Mouse (Mus musculus) limb, embryonic 12.5 days (tissue): Measurements from ENCODE around the gene 1700007K13Rik. TPM values are rescaled to one million over a fixed set of nuclear protein-coding genes. Genes with fewer than 3 reads are reported as not detected.
A peak's percentile ranks its signal among the peaks of the same experiment; 100 is the strongest.

Experiments
- ATAC-seq: fragments of 200-750 bp; cut with Nextera tagmentation; 2 replicates; pipeline ENCODE4 v1.8.0; 2017; ENCODE audit warnings: low read depth, moderate TSS enrichment; ENCODE audit not compliant: insufficient number of reproducible peaks, insufficient read depth, low FRiP score, low TSS enrichment
- H3K27ac ChIP-seq: fragments of 300-500 bp; sonication (generic); 2 replicates; pipeline ENCODE4 v1.5.1; 2016; ENCODE audit warnings: mild to moderate bottlenecking, moderate library complexity
- H3K27me3 ChIP-seq: fragments of 300-500 bp; sonication (generic); 2 replicates; pipeline ENCODE4 v1.6.1; 2016; ENCODE audit warnings: mild to moderate bottlenecking, moderate library complexity
- H3K36me3 ChIP-seq: fragments of 300-500 bp; sonication (generic); 2 replicates; pipeline ENCODE4 v1.6.1; 2016; ENCODE audit warnings: mild to moderate bottlenecking, moderate library complexity
- H3K4me1 ChIP-seq: fragments of 300-500 bp; sonication (generic); replicated peaks from 2 replicates; pipeline ENCODE4 v1.6.1; 2016
- H3K4me2 ChIP-seq: fragments of 300-500 bp; sonication (generic); 2 replicates; pipeline ENCODE4 v1.6.1; 2016; ENCODE audit warnings: mild to moderate bottlenecking, moderate library complexity
- H3K4me3 ChIP-seq: fragments of 300-500 bp; sonication (generic); replicated peaks from 2 replicates; pipeline ENCODE4 v1.5.1; 2016; ENCODE audit warnings: mild to moderate bottlenecking
- H3K9ac ChIP-seq: fragments of 300-500 bp; sonication (generic); replicated peaks from 2 replicates; pipeline ENCODE4 v1.6.1; 2016; ENCODE audit warnings: mild to moderate bottlenecking, moderate library complexity
- H3K9me3 ChIP-seq: fragments of 300-500 bp; sonication (generic); 2 replicates; pipeline ENCODE4 v1.6.1; 2016; ENCODE audit warnings: mild to moderate bottlenecking, moderate library complexity
- WGBS: fragments of 180-500 bp; shearing (Covaris S2); methylation state at CpG from one replicate; pipeline ENCODE4 v1.1.7; 2016; 5-methylcytosine and 5-hydroxymethylcytosine counted together
- polyA plus RNA-seq: library from polyadenylated mRNA; unstranded; fragments of >200 nt; fragmentation: Nextera tagmentation; extraction: Ambion mirVana; gene quantifications from 2 replicates; pipeline ENCODE4 v1.2.1, GENCODE M21; 2016

Gene 1700007K13Rik
- polyA plus RNA-seq, 1 experiment from 2014 or later: 0.70 TPM

DNA sequence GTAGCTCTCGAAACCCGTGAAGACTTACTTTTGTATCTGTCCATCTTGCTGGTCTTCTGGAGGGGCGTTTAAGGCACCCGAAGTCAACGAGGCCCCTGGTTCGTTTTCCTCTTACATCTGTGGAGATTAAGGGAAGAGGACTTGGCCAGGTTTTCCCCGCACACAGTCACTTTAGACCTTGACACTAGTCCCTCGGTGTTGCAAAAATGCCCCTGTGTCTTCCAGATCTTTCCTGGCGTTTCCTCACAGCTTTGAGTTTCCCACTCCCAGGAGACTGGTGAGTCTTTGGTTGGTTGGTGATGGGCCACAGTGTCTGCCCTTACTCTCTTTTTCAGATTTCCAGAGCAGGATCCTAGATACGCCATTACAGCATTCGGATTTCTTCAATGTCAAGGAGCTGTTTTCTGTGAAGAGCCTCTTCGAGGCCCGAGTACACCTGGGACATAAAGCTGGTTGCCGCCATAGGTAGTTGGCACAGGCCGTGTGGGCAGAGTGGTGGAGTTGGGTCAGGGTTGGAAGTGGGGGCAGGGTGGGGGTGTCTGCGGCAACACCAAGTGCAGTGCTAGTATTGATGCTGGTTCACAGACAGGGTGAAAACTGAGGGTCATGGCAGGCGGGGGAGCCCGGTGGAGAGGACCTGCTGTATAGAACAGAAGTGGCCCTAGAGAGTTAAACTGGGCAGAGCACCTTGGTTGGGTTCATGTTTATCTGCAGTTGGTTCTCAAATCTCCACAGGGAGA is 2.5 kb upstream of the 1700007K13Rik start:
- Histone ChIP-seq H3K4me1 (peaks cover 15% of the 10 kb centered on the region), H3K4me3 (peak overlapping the region; percentile 95), H3K9me3 (0 out of 2 replicates have a peak, but pooled peaks cover 11% of the 10 kb centered on the region), H3K9ac (peak overlapping the region; percentile 96), H3K27ac (no peak overlapping the region), H3K36me3 (peaks cover 45% of the 10 kb centered on the region), H3K4me2 (peak overlapping the region; percentile 84), H3K27me3 (peaks cover 12% of the 10 kb centered on the region; the same call in 1 of the 2 replicates)
- ATAC-seq: no peak
- 56% methylated on average over 18 of the region's 18 CpGs for WGBS

DNA sequence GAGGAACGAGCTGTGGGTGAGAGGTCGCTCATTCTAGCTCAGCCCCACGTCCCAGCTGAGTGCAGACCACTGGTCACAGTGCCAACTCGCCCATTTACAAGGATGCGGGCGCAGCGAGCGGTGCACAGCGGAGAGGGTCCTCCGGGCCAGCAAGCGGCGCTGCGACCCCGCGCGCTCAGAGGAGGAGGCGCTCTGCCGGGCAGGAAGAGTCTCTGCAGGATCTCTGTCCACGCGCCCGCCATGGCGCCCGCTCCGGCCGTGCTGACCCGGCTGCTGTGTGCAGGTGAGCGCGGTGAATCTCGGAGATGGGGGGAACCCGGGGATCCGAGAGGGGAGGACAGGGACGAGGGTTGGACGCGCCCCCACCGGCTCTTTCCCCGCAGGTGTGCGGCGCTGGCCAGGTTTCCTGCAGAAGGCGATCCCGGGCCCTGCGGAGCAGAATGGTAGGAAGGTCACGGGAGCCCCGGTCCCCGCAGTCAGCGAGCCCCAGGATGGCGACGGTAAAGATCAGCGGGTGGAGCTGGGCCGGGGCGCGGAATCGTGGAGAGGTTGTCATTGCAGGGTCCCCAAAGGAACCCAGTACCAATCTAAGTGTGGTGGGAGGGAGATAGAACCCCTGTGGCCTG is 1.8 kb upstream of the 1700007K13Rik start, which contains the start of gene Mrps2:
Gene Mrps2 (plus strand): TSS at position 207 of the 626 bp plus-strand sequence.
- peak within 1 kb of the TSS; percentile 29; the same call in 1 of the 2 replicates for H3K27ac ChIP-seq
- peaks cover 43% of the 10 kb centered on the region for H3K36me3 ChIP-seq
- peaks cover 12% of the 10 kb centered on the region; the same call in 1 of the 2 replicates for H3K27me3 ChIP-seq
- H3K9ac ChIP-seq: peak within 1 kb of the TSS; percentile 96
- peak within 1 kb of the TSS; percentile 95 for H3K4me3 ChIP-seq
- WGBS: under 1% methylated on average over 52 of the region's 52 CpGs
- peak; percentile 81 for ATAC-seq
- peaks cover 15% of the 10 kb centered on the region for H3K4me1 ChIP-seq
- peak within 1 kb of the TSS; percentile 84 for H3K4me2 ChIP-seq
- 0 out of 2 replicates have a peak, but pooled peaks cover 9% of the 10 kb centered on the region for H3K9me3 ChIP-seq

DNA sequence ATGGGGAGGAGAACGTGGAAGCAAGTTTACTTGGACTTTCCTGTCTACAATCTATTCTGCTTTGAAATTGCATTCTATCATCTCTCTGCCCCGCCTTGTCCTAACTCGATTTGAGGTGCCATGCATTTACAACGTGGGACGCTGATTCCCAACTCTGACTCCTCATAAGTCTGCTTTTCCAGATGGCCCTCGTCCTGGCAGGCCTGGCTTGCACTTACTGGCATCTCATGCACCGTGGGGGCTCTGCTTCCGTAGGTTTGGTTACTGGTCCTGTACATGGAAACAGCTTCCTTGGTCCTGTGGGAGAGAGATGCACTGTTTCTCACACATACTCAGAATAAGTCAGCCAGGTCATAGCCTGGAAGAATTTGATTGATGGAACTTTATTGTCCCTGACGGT is 1.2 kb downstream of the 1700007K13Rik start:
- no peak overlapping the region for H3K4me2 ChIP-seq
- H3K27me3 ChIP-seq: peaks cover 12% of the 10 kb centered on the region; the same call in 1 of the 2 replicates
- H3K4me1 ChIP-seq: peaks cover 15% of the 10 kb centered on the region
- 79% methylated on average over 9 of the region's 9 CpGs for WGBS
- ATAC-seq: no peak
- H3K9ac ChIP-seq: no peak overlapping the region
- H3K27ac ChIP-seq: no peak overlapping the region
- H3K4me3 ChIP-seq: no peak overlapping the region
- H3K36me3 ChIP-seq: peaks cover 12% of the 10 kb centered on the region
- no peaks in the 10 kb centered on the region for H3K9me3 ChIP-seq

GRCm38 (mm10) chr2:28463919-28464318 is 2.2 kb downstream of the 1700007K13Rik start:
- H3K4me3 ChIP-seq: no peak overlapping the region
- no peak overlapping the region for H3K4me2 ChIP-seq
- H3K9me3 ChIP-seq: no peaks in the 10 kb centered on the region
- peaks cover 15% of the 10 kb centered on the region for H3K4me1 ChIP-seq
- ATAC-seq: no peak
- H3K9ac ChIP-seq: no peak overlapping the region
- WGBS: 39% methylated on average over 3 of the region's 3 CpGs
- peaks cover 2% of the 10 kb centered on the region for H3K36me3 ChIP-seq
- H3K27ac ChIP-seq: no peak overlapping the region
- peaks cover 12% of the 10 kb centered on the region; the same call in 1 of the 2 replicates for H3K27me3 ChIP-seq

GRCm38 (mm10) chr2:28456616-28457015 is 9.5 kb downstream of the 1700007K13Rik start:
- no peak overlapping the region for H3K4me3 ChIP-seq
- H3K36me3 ChIP-seq: peaks cover 22% of the 10 kb centered on the region
- no peaks in the 10 kb centered on the region for H3K9me3 ChIP-seq
- WGBS: 65% methylated on average over 1 of the region's 1 CpGs
- ATAC-seq: no peak
- no peaks in the 10 kb centered on the region for H3K27me3 ChIP-seq
- no peak overlapping the region for H3K27ac ChIP-seq
- no peak overlapping the region for H3K9ac ChIP-seq
- H3K4me1 ChIP-seq: no peaks in the 10 kb centered on the region
- no peak overlapping the region for H3K4me2 ChIP-seq

DNA sequence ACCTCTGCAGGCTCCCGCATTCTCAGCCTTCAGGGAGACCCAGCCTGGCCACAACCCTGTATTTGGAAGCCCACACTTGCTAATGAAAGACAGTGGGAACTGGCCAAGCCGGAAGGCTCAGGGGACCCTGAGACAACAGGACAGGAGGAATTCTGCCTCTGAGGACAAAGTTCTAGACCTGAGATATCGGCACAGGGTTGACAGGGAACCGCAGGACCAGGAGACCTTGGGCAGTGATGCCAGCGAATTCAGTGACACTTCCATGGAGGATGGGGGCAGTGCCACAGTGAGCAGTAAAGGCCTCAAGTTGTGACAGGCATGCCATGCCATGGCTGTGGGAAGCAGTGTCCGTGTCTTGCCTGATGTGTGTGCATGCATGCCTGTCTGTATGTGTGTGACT is 12.6 kb downstream of the 1700007K13Rik start:
- Histone ChIP-seq H3K27me3 (no peaks in the 10 kb centered on the region), H3K4me3 (no peak overlapping the region), H3K9me3 (no peaks in the 10 kb centered on the region), H3K36me3 (peaks cover 46% of the 10 kb centered on the region), H3K27ac (no peak overlapping the region), H3K4me2 (no peak overlapping the region), H3K9ac (no peak overlapping the region), H3K4me1 (no peaks in the 10 kb centered on the region)
- WGBS: 88% methylated on average over 6 of the region's 6 CpGs
- no peak for ATAC-seq

- Histone ChIP-seq H3K9me3 (no peaks in the 10 kb centered on the region), H3K36me3 (peaks cover 46% of the 10 kb centered on the region), H3K4me2 (no peak overlapping the region), H3K4me1 (peaks cover 8% of the 10 kb centered on the region; the same call in 1 of the 2 replicates), H3K27me3 (no peaks in the 10 kb centered on the region), H3K27ac (no peak overlapping the region), H3K4me3 (no peak overlapping the region), H3K9ac (no peak overlapping the region)
- WGBS: 88% methylated on average over 11 of the region's 11 CpGs
- ATAC-seq: no peak
Measured at GRCm38 (mm10) chr2:28451663-28452062, 14.5 kb downstream of the 1700007K13Rik start.

DNA sequence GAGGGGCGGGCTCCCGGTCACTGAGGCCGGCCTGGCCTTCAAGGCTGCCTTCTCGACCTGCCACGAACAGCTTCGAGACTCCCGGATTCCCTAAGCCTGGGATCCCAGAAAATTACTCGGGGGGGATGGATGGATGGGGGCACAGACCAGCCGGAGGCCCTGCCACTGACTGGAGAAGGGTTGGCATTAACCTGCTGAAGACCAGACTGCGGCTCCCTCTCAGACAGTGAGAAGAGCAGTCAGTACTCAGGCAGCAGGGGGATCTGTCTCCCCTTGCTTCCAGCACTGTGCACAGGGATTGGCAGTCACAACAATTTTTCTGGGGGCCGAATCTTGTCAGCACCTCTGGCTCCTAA is 18.8 kb downstream of the 1700007K13Rik start:
- H3K9ac ChIP-seq: peak overlapping the region; percentile 89
- no peaks in the 10 kb centered on the region for H3K9me3 ChIP-seq
- peaks cover 8% of the 10 kb centered on the region; the same call in 1 of the 2 replicates for H3K4me1 ChIP-seq
- H3K27ac ChIP-seq: peak overlapping the region; percentile 76
- 11% methylated on average over 11 of the region's 11 CpGs for WGBS
- H3K36me3 ChIP-seq: peaks cover 31% of the 10 kb centered on the region
- peak overlapping the region; percentile 80 for H3K4me3 ChIP-seq
- ATAC-seq: peak; percentile 30; the same call in 1 of the 2 replicates
- peaks cover 10% of the 10 kb centered on the region; the same call in 1 of the 2 replicates for H3K27me3 ChIP-seq
- H3K4me2 ChIP-seq: peak overlapping the region; percentile 90

DNA sequence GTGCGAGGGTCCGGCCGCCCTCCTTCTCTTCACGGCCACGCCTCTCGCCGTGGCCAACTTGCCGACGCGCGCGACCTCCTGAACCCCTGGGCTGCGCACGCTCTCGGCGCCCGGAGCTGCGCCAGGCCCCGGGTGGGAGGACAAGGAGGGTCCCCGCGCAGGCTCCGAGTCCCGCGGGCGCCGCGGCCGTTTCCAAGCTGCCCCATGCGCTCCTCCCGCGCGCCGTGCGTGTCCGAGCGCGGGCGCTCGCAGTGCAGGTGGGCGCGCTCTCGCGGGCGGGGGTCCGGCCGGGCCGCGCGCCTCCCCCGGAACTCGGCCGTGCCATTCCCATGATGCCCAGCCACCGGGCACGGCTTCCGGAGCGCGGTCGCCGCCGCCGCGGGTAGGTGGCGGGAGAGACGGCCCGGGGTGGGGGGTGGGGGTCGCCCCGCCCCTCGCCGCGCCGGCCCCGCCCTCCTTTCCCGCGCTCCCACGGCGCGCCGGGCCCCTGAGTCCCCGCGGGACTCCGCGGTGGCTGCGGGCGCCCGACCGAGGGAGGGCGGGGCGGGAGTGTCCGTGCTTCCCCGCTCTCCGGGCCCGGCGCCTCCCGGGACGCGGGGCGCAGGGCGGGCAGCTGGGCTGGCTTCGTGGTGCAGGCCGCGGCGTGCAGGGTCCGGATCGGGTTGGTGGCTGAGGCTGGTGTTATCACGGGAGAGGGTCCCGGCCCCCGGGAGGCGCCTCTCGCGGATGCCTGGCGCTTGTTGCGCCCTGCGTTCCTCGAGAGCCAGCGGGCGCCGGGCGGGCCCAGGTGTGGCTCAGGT is 19.4 kb downstream of the 1700007K13Rik start, which contains the start of gene Ppp1r26:
Gene Ppp1r26 (plus strand): TSS at position 286 of the 800 bp plus-strand sequence.
- under 1% methylated on average over 96 of the region's 118 CpGs for WGBS
- peak within 1 kb of the TSS; percentile 89 for H3K9ac ChIP-seq
- H3K4me3 ChIP-seq: peak within 1 kb of the TSS; percentile 80
- H3K27ac ChIP-seq: peak within 1 kb of the TSS; percentile 76
- H3K4me2 ChIP-seq: peak within 1 kb of the TSS; percentile 90
- no peaks in the 10 kb centered on the region for H3K9me3 ChIP-seq
- H3K4me1 ChIP-seq: peaks cover 8% of the 10 kb centered on the region; the same call in 1 of the 2 replicates
- peaks cover 10% of the 10 kb centered on the region; the same call in 1 of the 2 replicates for H3K27me3 ChIP-seq
- peak; percentile 38; the same call in 1 of the 2 replicates for ATAC-seq
- peaks cover 25% of the 10 kb centered on the region for H3K36me3 ChIP-seq

GRCm38 (mm10) chr2:28446181-28446514 is 20.0 kb downstream of the 1700007K13Rik start:
- Histone ChIP-seq H3K4me2 (peak overlapping the region; percentile 90), H3K27me3 (peaks cover 10% of the 10 kb centered on the region; the same call in 1 of the 2 replicates), H3K4me1 (peaks cover 8% of the 10 kb centered on the region; the same call in 1 of the 2 replicates), H3K36me3 (peaks cover 20% of the 10 kb centered on the region), H3K27ac (peak overlapping the region; percentile 76), H3K4me3 (peak overlapping the region; percentile 80), H3K9me3 (no peaks in the 10 kb centered on the region), H3K9ac (peak overlapping the region; percentile 89)
- no peak for ATAC-seq
- WGBS: 8% methylated on average over 5 of the region's 5 CpGs
